Mouse (Mus musculus) neural tube, embryonic 11.5 days (tissue): Measurements from ENCODE around the gene Rap1b. TPM values are rescaled to one million over a fixed set of nuclear protein-coding genes. Genes with fewer than 3 reads are reported as not detected.

Source experiments
- ATAC-seq: fragments of 200-750 bp; cut with Nextera tagmentation; 2 replicates; pipeline ENCODE4 v1.8.0; 2017; ENCODE audit warnings: moderate number of reproducible peaks, mild to moderate bottlenecking, moderate TSS enrichment, moderate library complexity; ENCODE audit not compliant: insufficient read depth, low FRiP score, low TSS enrichment
- DNase-seq: peaks from one replicate; pipeline ENCODE4 v3.0.0-alpha.2; 2015; ENCODE audit warnings: low spot score
- H3K27ac ChIP-seq: fragments of 300-500 bp; sonication (generic); 2 replicates; pipeline ENCODE4 v1.5.1; 2014; ENCODE audit warnings: low read depth, mild to moderate bottlenecking, low read length
- H3K27me3 ChIP-seq: fragments of 300-500 bp; sonication (generic); 2 replicates; pipeline ENCODE4 v1.6.1; 2014; ENCODE audit warnings: mild to moderate bottlenecking, low read length, mixed read lengths; ENCODE audit not compliant: control insufficient read depth, insufficient read depth
- H3K36me3 ChIP-seq: fragments of 300-500 bp; sonication (generic); 2 replicates; pipeline ENCODE4 v1.6.1; 2014; ENCODE audit warnings: mild to moderate bottlenecking, low read length, moderate library complexity, mixed read lengths; ENCODE audit not compliant: control insufficient read depth, insufficient read depth
- H3K4me1 ChIP-seq: fragments of 300-500 bp; sonication (generic); 2 replicates; pipeline ENCODE4 v1.6.1; 2014; ENCODE audit warnings: low read length, mixed read lengths; ENCODE audit not compliant: control insufficient read depth, insufficient read depth
- H3K4me2 ChIP-seq: fragments of 300-500 bp; sonication (generic); 2 replicates; pipeline ENCODE4 v1.6.1; 2014; ENCODE audit warnings: low read depth, mild to moderate bottlenecking, moderate library complexity
- H3K4me3 ChIP-seq: fragments of 300-500 bp; sonication (generic); 2 replicates; pipeline ENCODE4 v1.5.1; 2014; ENCODE audit warnings: low read depth, low read length
- H3K9ac ChIP-seq: fragments of 300-500 bp; sonication (generic); 2 replicates; pipeline ENCODE4 v1.6.1; 2014; ENCODE audit warnings: mild to moderate bottlenecking, low read length
- H3K9me3 ChIP-seq: fragments of 300-500 bp; sonication (generic); 2 replicates; pipeline ENCODE4 v1.6.1; 2016; ENCODE audit warnings: low read length; ENCODE audit not compliant: control insufficient read depth
- WGBS: fragments of 180-500 bp; shearing (Covaris S2); extraction: QIAGEN DNeasy Blood & Tissue Kit; methylation state at CpG from one replicate; pipeline ENCODE4 v1.1.7; 2014; 5-methylcytosine and 5-hydroxymethylcytosine counted together
- polyA plus RNA-seq: library from polyadenylated mRNA; unstranded; fragments of >200 nt; fragmentation: Nextera tagmentation; extraction: Ambion mirVana; gene quantifications from 2 replicates; pipeline ENCODE4 v1.2.1, GENCODE M21; 2014

Gene Rap1b
- polyA plus RNA-seq, 1 experiment from 2014 or later: 183 TPM

- no peak overlapping the region for H3K4me3 ChIP-seq
- ATAC-seq (no peak), DNase-seq (no peak)
- no peak overlapping the region for H3K27ac ChIP-seq
- no peak overlapping the region for H3K9ac ChIP-seq
- WGBS: 94% methylated on average over 8 of the region's 8 CpGs
- no peaks in the 10 kb centered on the region for H3K36me3 ChIP-seq
- H3K27me3 ChIP-seq: no peaks in the 10 kb centered on the region
- H3K4me1 ChIP-seq: no peaks in the 10 kb centered on the region
- H3K4me2 ChIP-seq: no peak overlapping the region
- no peaks in the 10 kb centered on the region for H3K9me3 ChIP-seq
Observed at GRCm38 (mm10) chr10:117883438-117883837, 37.6 kb upstream of the Rap1b start.

DNA sequence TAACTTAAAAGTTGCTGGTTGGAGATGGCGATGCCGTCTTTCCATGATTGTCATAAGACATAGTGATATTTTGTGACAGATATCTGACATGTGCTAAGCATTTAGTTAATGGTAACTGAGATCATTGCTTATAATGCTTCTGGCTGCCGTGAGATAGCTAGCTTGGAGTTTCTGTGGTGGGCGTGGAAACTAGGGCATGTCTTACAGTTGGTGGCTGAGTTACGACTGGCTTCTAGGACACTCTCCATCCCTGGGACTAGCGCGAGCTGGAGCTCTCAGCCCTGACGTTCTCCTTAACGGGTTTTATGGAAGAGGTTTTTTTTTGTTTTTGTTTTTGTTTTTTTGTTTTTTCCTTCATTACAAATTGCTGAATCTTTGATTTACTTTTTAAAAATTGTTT lies 32.8 kb upstream of the Rap1b start:
- WGBS: 91% methylated on average over 9 of the region's 9 CpGs
- H3K4me1 ChIP-seq: no peaks in the 10 kb centered on the region
- H3K4me2 ChIP-seq: no peak overlapping the region
- no peaks in the 10 kb centered on the region for H3K9me3 ChIP-seq
- H3K36me3 ChIP-seq: no peaks in the 10 kb centered on the region
- H3K27ac ChIP-seq: no peak overlapping the region
- no peaks in the 10 kb centered on the region for H3K27me3 ChIP-seq
- H3K9ac ChIP-seq: no peak overlapping the region
- no peak overlapping the region for H3K4me3 ChIP-seq
- DNase-seq (no peak), ATAC-seq (no peak)

- Histone ChIP-seq H3K27ac (no peak overlapping the region), H3K4me1 (no peaks in the 10 kb centered on the region), H3K27me3 (no peaks in the 10 kb centered on the region), H3K36me3 (no peaks in the 10 kb centered on the region), H3K9me3 (no peaks in the 10 kb centered on the region), H3K4me2 (no peak overlapping the region), H3K4me3 (no peak overlapping the region), H3K9ac (no peak overlapping the region)
- ATAC-seq: no peak
- 85% methylated on average over 8 of the region's 8 CpGs for WGBS
- no peak for DNase-seq
Observed at GRCm38 (mm10) chr10:117876801-117877200, 31.0 kb upstream of the Rap1b start.

DNA sequence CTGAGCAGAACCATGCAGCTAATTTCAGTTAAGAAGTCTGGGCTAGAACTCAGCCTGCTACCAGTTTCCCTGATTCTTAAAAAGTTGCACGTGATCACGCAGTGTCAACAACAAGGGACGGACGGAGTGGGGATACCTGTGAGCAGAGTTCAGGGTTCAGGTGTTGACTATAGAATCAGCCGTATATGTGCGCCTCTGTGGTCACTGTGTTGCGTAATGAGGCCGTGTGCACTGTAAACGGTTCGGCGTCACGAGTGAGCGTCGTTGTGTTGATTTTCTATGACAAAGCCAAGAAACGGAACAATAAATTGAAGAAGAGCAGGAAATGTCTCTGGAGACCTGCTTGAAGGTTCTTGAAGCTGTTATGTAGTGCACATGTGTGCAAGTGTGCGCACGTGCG lies 30.6 kb upstream of the Rap1b start:
- ATAC-seq: no peak
- H3K4me2 ChIP-seq: no peak overlapping the region
- 94% methylated on average over 18 of the region's 18 CpGs for WGBS

GRCm38 (mm10) chr10:117874936-117875335 lies 29.1 kb upstream of the Rap1b start:
- ATAC-seq: no peak
- H3K9ac ChIP-seq: no peak overlapping the region
- no peaks in the 10 kb centered on the region for H3K9me3 ChIP-seq
- H3K27ac ChIP-seq: no peak overlapping the region
- DNase-seq: no peak
- H3K4me2 ChIP-seq: no peak overlapping the region
- H3K27me3 ChIP-seq: no peaks in the 10 kb centered on the region
- H3K36me3 ChIP-seq: no peaks in the 10 kb centered on the region
- H3K4me1 ChIP-seq: no peaks in the 10 kb centered on the region
- 73% methylated on average over 10 of the region's 10 CpGs for whole genome bisulfite sequencing
- H3K4me3 ChIP-seq: no peak overlapping the region

More for the DNA sequence above, 30.6 kb upstream of the Rap1b start:
- no peak overlapping the region for H3K9ac ChIP-seq
- no peak overlapping the region for H3K4me3 ChIP-seq
- no peak for DNase-seq
- H3K27ac ChIP-seq: no peak overlapping the region
- no peaks in the 10 kb centered on the region for H3K9me3 ChIP-seq
- H3K4me1 ChIP-seq: no peaks in the 10 kb centered on the region
- H3K36me3 ChIP-seq: no peaks in the 10 kb centered on the region
- no peaks in the 10 kb centered on the region for H3K27me3 ChIP-seq

- Histone ChIP-seq H3K9me3 (no peaks in the 10 kb centered on the region), H3K27ac (no peak overlapping the region), H3K4me3 (no peak overlapping the region), H3K4me2 (no peak overlapping the region), H3K36me3 (no peaks in the 10 kb centered on the region), H3K27me3 (no peaks in the 10 kb centered on the region), H3K9ac (no peak overlapping the region), H3K4me1 (no peaks in the 10 kb centered on the region)
- DNase-seq: no peak
- WGBS: 77% methylated on average over 4 of the region's 4 CpGs
- ATAC-seq: no peak
Observed at GRCm38 (mm10) chr10:117873952-117874351, 28.1 kb upstream of the Rap1b start.

- DNase-seq: no peak
Observed at GRCm38 (mm10) chr10:117872468-117872867, 26.6 kb upstream of the Rap1b start.

GRCm38 (mm10) chr10:117867301-117867700 lies 21.5 kb upstream of the Rap1b start:
- DNase-seq (no peak), ATAC-seq (no peak)
- H3K4me3 ChIP-seq: no peak overlapping the region
- H3K9me3 ChIP-seq: no peaks in the 10 kb centered on the region
- no peaks in the 10 kb centered on the region for H3K27me3 ChIP-seq
- no peaks in the 10 kb centered on the region for H3K4me1 ChIP-seq
- H3K4me2 ChIP-seq: no peak overlapping the region
- no peaks in the 10 kb centered on the region for H3K36me3 ChIP-seq
- no peak overlapping the region for H3K9ac ChIP-seq
- WGBS: 92% methylated on average over 3 of the region's 3 CpGs
- no peak overlapping the region for H3K27ac ChIP-seq

More at GRCm38 (mm10) chr10:117872468-117872867, 26.6 kb upstream of the Rap1b start:
- no peaks in the 10 kb centered on the region for H3K36me3 ChIP-seq
- H3K27ac ChIP-seq: no peak overlapping the region
- no peak for ATAC-seq
- 86% methylated on average over 10 of the region's 10 CpGs for WGBS
- no peaks in the 10 kb centered on the region for H3K9me3 ChIP-seq
- no peaks in the 10 kb centered on the region for H3K4me1 ChIP-seq
- H3K4me3 ChIP-seq: no peak overlapping the region
- no peaks in the 10 kb centered on the region for H3K27me3 ChIP-seq
- H3K4me2 ChIP-seq: no peak overlapping the region
- H3K9ac ChIP-seq: no peak overlapping the region

GRCm38 (mm10) chr10:117866641-117867040 lies 20.8 kb upstream of the Rap1b start:
- Histone ChIP-seq H3K27me3 (no peaks in the 10 kb centered on the region), H3K36me3 (no peaks in the 10 kb centered on the region), H3K27ac (no peak overlapping the region), H3K4me1 (no peaks in the 10 kb centered on the region), H3K4me2 (no peak overlapping the region), H3K4me3 (no peak overlapping the region), H3K9ac (no peak overlapping the region), H3K9me3 (no peaks in the 10 kb centered on the region)
- ATAC-seq: no peak
- no peak for DNase-seq
- 82% methylated on average over 8 of the region's 8 CpGs for WGBS
